ENCODE assay signal across 16 mouse cellular contexts in genomic region chr7:74501187-74501586, GRCm38 (mm10). TPM values are rescaled to one million over a fixed set of nuclear protein-coding genes. Genes with fewer than 3 reads are reported as not detected.
A peak's percentile ranks its signal among the peaks of the same experiment; 100 is the strongest.
DNase-seq lines count a peak whose midpoint lies in the region; ATAC-seq and TF ChIP-seq lines count a peak whose summit lies in the region.
"Had no signal": no experiment of that assay in that cellular context is flagged by ENCODE, and none has a peak within 500 bp of the region (broad histone marks: within the 10 kb centered on the region; RNA-seq: fewer than 3 reads in every experiment).

No protein-coding gene starts in this region.

- no peaks in the 10 kb centered on the region for H3K4me1 ChIP-seq in midbrain, embryonic 11.5 days (ENCODE audit: control insufficient read depth, insufficient read depth, low read length)
- H3K4me1 ChIP-seq in midbrain, embryonic 10.5 days: peaks cover 7% of the 10 kb centered on the region; the same call in 1 of the 2 replicates
- peaks cover 11% of the 10 kb centered on the region; the same call in 1 of the 2 replicates for H3K4me1 ChIP-seq in forebrain, embryonic 15.5 days
- H3K4me1 ChIP-seq in hindbrain, postnatal 0 days (ENCODE audit: insufficient read depth, low read length): no peaks in the 10 kb centered on the region
- no peaks in the 10 kb centered on the region; the same call in 1 of the 2 replicates for H3K4me1 ChIP-seq in neural tube, embryonic 15.5 days

- ATAC-seq in midbrain, embryonic 11.5 days (ENCODE audit: low FRiP score): peak; percentile 42; the same call in 1 of the 2 replicates
- ATAC-seq in forebrain, embryonic 15.5 days (replicated peaks): peak; percentile 57
- peak; percentile 86 for ATAC-seq in hindbrain, postnatal 0 days
- ATAC-seq in neural tube, embryonic 15.5 days (ENCODE audit: low FRiP score): peak; percentile 66
- no peak for ATAC-seq in monocyte, adult 5-6 weeks (replicated peaks; ENCODE audit: insufficient number of reproducible peaks, low FRiP score, low TSS enrichment, poor library complexity, severe bottlenecking)
- ATAC-seq: lung, postnatal 0 days had no signal

- no peak overlapping the region for H3K9ac ChIP-seq in midbrain, embryonic 11.5 days (ENCODE audit: low read length)
- no peak overlapping the region for H3K9ac ChIP-seq in forebrain, embryonic 15.5 days (replicated peaks)
- no peak overlapping the region for H3K9ac ChIP-seq in hindbrain, postnatal 0 days (replicated peaks; ENCODE audit: low read length)
- H3K9ac ChIP-seq in neural tube, embryonic 15.5 days (replicated peaks): no peak overlapping the region
- H3K9ac ChIP-seq: midbrain, embryonic 12.5 days had no signal

- no peaks in the 10 kb centered on the region for H3K27me3 ChIP-seq in midbrain, embryonic 11.5 days (ENCODE audit: control insufficient read depth, insufficient read depth, low read length)
- H3K27me3 ChIP-seq in midbrain, embryonic 10.5 days (ENCODE audit: low read depth, poor library complexity, severe bottlenecking): peaks cover 50% of the 10 kb centered on the region
- H3K27me3 ChIP-seq in forebrain, embryonic 15.5 days: peaks cover 6% of the 10 kb centered on the region; the same call in 1 of the 2 replicates
- no peaks in the 10 kb centered on the region; the same call in 1 of the 2 replicates for H3K27me3 ChIP-seq in hindbrain, postnatal 0 days (ENCODE audit: insufficient read depth, low read length)
- no peaks in the 10 kb centered on the region for H3K27me3 ChIP-seq in neural tube, embryonic 15.5 days (replicated peaks)

- H3K4me2 ChIP-seq in midbrain, embryonic 11.5 days: no peak overlapping the region
- no peak overlapping the region for H3K4me2 ChIP-seq in forebrain, embryonic 15.5 days (replicated peaks)
- no peak overlapping the region for H3K4me2 ChIP-seq in hindbrain, postnatal 0 days (ENCODE audit: low read depth, low read length)
- no peak overlapping the region for H3K4me2 ChIP-seq in neural tube, embryonic 15.5 days
- H3K4me2 ChIP-seq: liver, embryonic 11.5 days; midbrain, embryonic 12.5 days had no signal

- peak; percentile 86 for DNase-seq in midbrain, embryonic 11.5 days (ENCODE audit: low spot score, missing footprints)
- no peak for DNase-seq in midbrain, embryonic 10.5 days (ENCODE audit: low spot score)
- DNase-seq in hindbrain, postnatal 0 days (ENCODE audit: low spot score): peak; percentile 62
- DNase-seq in layer of hippocampus, postnatal 25 days (ENCODE audit: extremely low spot score in 1 of 2, low spot score in 1 of 2): no peak
- no peak for DNase-seq in ovary, adult 18-20 months (ENCODE audit: low spot score)
- DNase-seq: gastrocnemius, adult 2 months; heart, adult 2 months; layer of hippocampus, adult 9-11 months; thymus, postnatal 25 days had no signal

- H3K36me3 ChIP-seq in midbrain, embryonic 11.5 days (ENCODE audit: control insufficient read depth, insufficient read depth, low read length): no peaks in the 10 kb centered on the region
- no peaks in the 10 kb centered on the region for H3K36me3 ChIP-seq in midbrain, embryonic 10.5 days
- no peaks in the 10 kb centered on the region for H3K36me3 ChIP-seq in forebrain, embryonic 15.5 days
- no peaks in the 10 kb centered on the region for H3K36me3 ChIP-seq in hindbrain, postnatal 0 days (ENCODE audit: insufficient read depth, low read length)
- peaks cover 4% of the 10 kb centered on the region; the same call in 1 of the 2 replicates for H3K36me3 ChIP-seq in neural tube, embryonic 15.5 days
- H3K36me3 ChIP-seq: midbrain, embryonic 12.5 days had no signal

- WGBS in midbrain, embryonic 11.5 days: 40% methylated on average over 10 of the region's 10 CpGs
- 37% methylated on average over 10 of the region's 10 CpGs for WGBS in midbrain, embryonic 10.5 days
- WGBS in forebrain, embryonic 15.5 days: 11% methylated on average over 10 of the region's 10 CpGs
- 18% methylated on average over 10 of the region's 10 CpGs for WGBS in hindbrain, postnatal 0 days
- WGBS in neural tube, embryonic 15.5 days: 15% methylated on average over 10 of the region's 10 CpGs

- no peak for TF ChIP-seq CTCF in hindbrain, postnatal 0 days (IDR thresholded peaks at IDR 0.05; ENCODE audit: low read depth)

- no peaks in the 10 kb centered on the region for H3K9me3 ChIP-seq in midbrain, embryonic 11.5 days (ENCODE audit: control insufficient read depth, low read length)
- no peaks in the 10 kb centered on the region for H3K9me3 ChIP-seq in midbrain, embryonic 10.5 days (replicated peaks)
- H3K9me3 ChIP-seq in forebrain, embryonic 15.5 days: no peaks in the 10 kb centered on the region
- no peaks in the 10 kb centered on the region for H3K9me3 ChIP-seq in hindbrain, postnatal 0 days (ENCODE audit: low read length)
- no peaks in the 10 kb centered on the region for H3K9me3 ChIP-seq in neural tube, embryonic 15.5 days (replicated peaks)
- H3K9me3 ChIP-seq: midbrain, embryonic 12.5 days had no signal

- no peak overlapping the region for H3K4me3 ChIP-seq in midbrain, embryonic 11.5 days (ENCODE audit: low read depth, low read length)
- H3K4me3 ChIP-seq in midbrain, embryonic 10.5 days: no peak overlapping the region
- no peak overlapping the region for H3K4me3 ChIP-seq in forebrain, embryonic 15.5 days
- H3K4me3 ChIP-seq in hindbrain, postnatal 0 days (ENCODE audit: low read length): no peak overlapping the region
- no peak overlapping the region for H3K4me3 ChIP-seq in neural tube, embryonic 15.5 days (replicated peaks)
- H3K4me3 ChIP-seq: gastrocnemius, adult 2 months; heart, adult 2 months; midbrain, embryonic 12.5 days had no signal

- H3K27ac ChIP-seq in midbrain, embryonic 11.5 days (ENCODE audit: low read depth, low read length): no peak overlapping the region
- no peak overlapping the region for H3K27ac ChIP-seq in midbrain, embryonic 10.5 days (replicated peaks)
- H3K27ac ChIP-seq in forebrain, embryonic 15.5 days (replicated peaks): no peak overlapping the region
- no peak overlapping the region for H3K27ac ChIP-seq in hindbrain, postnatal 0 days
- no peak overlapping the region for H3K27ac ChIP-seq in neural tube, embryonic 15.5 days (replicated peaks)
- H3K27ac ChIP-seq: gastrocnemius, adult 2 months; heart, adult 2 months; kidney, postnatal 0 days; midbrain, embryonic 12.5 days had no signal

RNA-seq across cellular contexts. Expression of gene Slco3a1, which starts 53.4 kb away (rescaled TPM):
- polyA plus RNA-seq in midbrain, embryonic 11.5 days (2014; fragmentation: Nextera tagmentation; extraction: Ambion mirVana): 7.8 and 8.4 TPM in 2 replicates
- polyA plus RNA-seq in midbrain, embryonic 10.5 days (2016; fragmentation: Nextera tagmentation; extraction: Ambion mirVana): 7.0 and 9.1 TPM in 2 replicates
- polyA plus RNA-seq in forebrain, embryonic 15.5 days (2015; fragmentation: Nextera tagmentation; extraction: Ambion mirVana): 20.7 and 21.1 TPM in 2 replicates
- total RNA-seq in hindbrain, postnatal 0 days (2014; rRNA removed): 17.9 and 20.7 TPM in 2 replicates
- polyA plus RNA-seq in hindbrain, postnatal 0 days (2015; fragmentation: Nextera tagmentation; extraction: Ambion mirVana): 14.7 and 15.0 TPM in 2 replicates
- polyA plus RNA-seq in neural tube, embryonic 15.5 days (2015; fragmentation: Nextera tagmentation; extraction: Ambion mirVana): 21.9 and 24.1 TPM in 2 replicates
- total RNA-seq in layer of hippocampus, postnatal 25 days (2021): 10 to 100 TPM; 53.9 to 56.2 TPM
- 1.5 to 2.9 TPM (median 1.8 TPM) in 3 replicates for total RNA-seq in monocyte, adult 5-6 weeks (2017)

Comparison
In these comparisons a context has a peak if more than half of its experiments do, and no peak if none do; other contexts are left out.
1. DNase-seq: peak in midbrain, embryonic 11.5 days (single experiment) and hindbrain, postnatal 0 days (single experiment); none in midbrain, embryonic 10.5 days (single experiment), layer of hippocampus, postnatal 25 days (0 of 2) and ovary, adult 18-20 months (single experiment).